9 mouse cellular contexts compared by ENCODE assay signal in the genomic region with DNA sequence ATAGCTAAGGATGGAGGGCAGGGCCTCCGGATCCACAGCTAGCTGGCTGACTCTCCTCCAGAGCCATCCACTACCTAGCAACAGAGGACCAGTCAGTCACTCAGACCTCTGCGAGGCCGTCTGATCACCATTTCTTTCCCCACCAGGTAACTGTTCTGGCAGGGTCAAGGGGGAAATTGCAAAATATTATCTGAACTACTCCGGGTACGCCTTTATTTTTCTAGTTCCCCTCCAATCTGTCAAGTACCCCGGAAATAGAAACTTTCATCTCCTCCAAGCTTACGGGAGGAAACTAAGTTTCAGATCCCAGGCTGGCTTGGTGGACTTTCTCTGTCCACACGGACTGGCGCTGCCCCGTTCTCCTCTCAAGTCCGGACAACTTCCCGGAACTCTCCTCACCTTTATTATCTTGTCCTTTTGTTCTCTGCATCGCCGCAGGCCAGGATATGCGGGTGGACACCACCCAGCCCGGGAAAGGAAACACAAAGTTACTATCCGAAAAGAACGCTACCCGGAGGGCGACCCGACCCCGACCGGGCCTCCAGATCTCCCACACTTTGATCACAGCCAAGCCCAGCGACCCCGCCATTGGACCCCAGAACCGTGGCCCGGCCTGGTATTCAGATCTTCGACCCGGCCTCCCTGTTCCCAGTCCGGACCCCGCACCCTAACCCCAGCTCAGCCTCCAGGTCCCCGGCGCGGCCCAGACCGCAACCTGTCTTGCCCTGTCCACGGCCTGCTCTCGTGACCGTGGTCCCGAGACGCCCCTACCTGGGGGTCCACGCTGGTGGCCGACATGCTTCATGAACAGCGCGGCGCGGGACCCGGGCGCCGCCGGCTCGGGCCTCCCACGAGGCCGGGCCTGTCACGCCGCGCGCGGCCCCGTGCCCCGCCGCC. TPM values are rescaled to one million over a fixed set of nuclear protein-coding genes. Genes with fewer than 3 reads are reported as not detected.
DNase-seq lines count a peak whose midpoint lies in the region; ATAC-seq and TF ChIP-seq lines count a peak whose summit lies in the region.
"Had no signal": no experiment of that assay in that cellular context is flagged by ENCODE, and none has a peak within 500 bp of the region (broad histone marks: within the 10 kb centered on the region; RNA-seq: fewer than 3 reads in every experiment).

No protein-coding gene starts in this region.

- no peak for TF ChIP-seq EP300 in heart, postnatal 0 days (IDR thresholded peaks at IDR 0.05; ENCODE audit: low read depth)

- H3K27me3 ChIP-seq in embryonic facial prominence, embryonic 11.5 days (ENCODE audit: control insufficient read depth, insufficient read depth, low read length) = no peaks in the 10 kb centered on the region
- no peaks in the 10 kb centered on the region for H3K27me3 ChIP-seq in heart, postnatal 0 days (ENCODE audit: control insufficient read depth, insufficient read depth, low read length)
- H3K27me3 ChIP-seq in liver, embryonic 11.5 days (replicated peaks; ENCODE audit: control insufficient read depth, insufficient read depth, low read length) = no peaks in the 10 kb centered on the region
- no peaks in the 10 kb centered on the region for H3K27me3 ChIP-seq in midbrain, postnatal 0 days (ENCODE audit: insufficient read depth, low read length)

- peak overlapping the region; percentile 9; the same call in 1 of the 2 replicates for H3K27ac ChIP-seq in embryonic facial prominence, embryonic 11.5 days (replicated peaks; ENCODE audit: low read depth, low read length)
- peak overlapping the region; percentile 78 for H3K27ac ChIP-seq in heart, postnatal 0 days (ENCODE audit: low read depth)
- H3K27ac ChIP-seq in liver, embryonic 11.5 days (ENCODE audit: low read depth, low read length) = peak overlapping the region; percentile 47
- H3K27ac ChIP-seq in midbrain, postnatal 0 days (ENCODE audit: low read depth, low read length) = peak overlapping the region; percentile 75

- ATAC-seq in embryonic facial prominence, embryonic 11.5 days (replicated peaks; ENCODE audit: insufficient number of reproducible peaks, low FRiP score, low TSS enrichment, low read depth) = peak; percentile 46
- ATAC-seq in heart, postnatal 0 days (ENCODE audit: insufficient read depth, low read depth) = peak; percentile 31; the same call in 1 of the 2 replicates
- ATAC-seq in liver, embryonic 11.5 days (replicated peaks; ENCODE audit: low FRiP score) = peak; percentile 11
- ATAC-seq in midbrain, postnatal 0 days (ENCODE audit: low FRiP score) = peak; percentile 68

- TF ChIP-seq CTCF in heart, postnatal 0 days (IDR thresholded peaks at IDR 0.05; ENCODE audit: low read depth) = no peak
- no peak for TF ChIP-seq CTCF in midbrain, postnatal 0 days (IDR thresholded peaks at IDR 0.05)

- under 1% methylated on average over 61 of the region's 61 CpGs for WGBS in embryonic facial prominence, embryonic 11.5 days
- WGBS in heart, postnatal 0 days = under 1% methylated on average over 61 of the region's 61 CpGs
- WGBS in liver, embryonic 11.5 days = under 1% methylated on average over 61 of the region's 61 CpGs
- under 1% methylated on average over 61 of the region's 61 CpGs for WGBS in midbrain, postnatal 0 days

- no peaks in the 10 kb centered on the region for H3K36me3 ChIP-seq in embryonic facial prominence, embryonic 11.5 days (replicated peaks; ENCODE audit: control insufficient read depth, insufficient read depth, low read depth, low read length)
- peaks cover 34% of the 10 kb centered on the region for H3K36me3 ChIP-seq in heart, postnatal 0 days (replicated peaks; ENCODE audit: control insufficient read depth, insufficient read depth, low read length)
- H3K36me3 ChIP-seq in liver, embryonic 11.5 days (ENCODE audit: control insufficient read depth, insufficient read depth, low read length) = peaks cover 20% of the 10 kb centered on the region; the same call in 1 of the 2 replicates
- peaks cover 16% of the 10 kb centered on the region for H3K36me3 ChIP-seq in midbrain, postnatal 0 days (ENCODE audit: insufficient read depth, low read length)

- peak overlapping the region; percentile 99 for H3K4me3 ChIP-seq in embryonic facial prominence, embryonic 11.5 days (ENCODE audit: low read depth, low read length)
- H3K4me3 ChIP-seq in heart, postnatal 0 days (ENCODE audit: low read depth, low read length) = peak overlapping the region; percentile 94
- peak overlapping the region; percentile 88 for H3K4me3 ChIP-seq in liver, embryonic 11.5 days (ENCODE audit: low read depth, low read length)
- H3K4me3 ChIP-seq in midbrain, postnatal 0 days (ENCODE audit: low read depth, low read length) = peak overlapping the region; percentile 78

- H3K4me1 ChIP-seq in embryonic facial prominence, embryonic 11.5 days (ENCODE audit: control insufficient read depth, insufficient read depth, low read length) = no peaks in the 10 kb centered on the region
- peaks cover 22% of the 10 kb centered on the region for H3K4me1 ChIP-seq in heart, postnatal 0 days (ENCODE audit: control insufficient read depth, insufficient read depth)
- peaks cover 16% of the 10 kb centered on the region for H3K4me1 ChIP-seq in liver, embryonic 11.5 days (replicated peaks; ENCODE audit: control insufficient read depth, insufficient read depth, low read length)
- peaks cover 6% of the 10 kb centered on the region; the same call in 1 of the 2 replicates for H3K4me1 ChIP-seq in midbrain, postnatal 0 days (ENCODE audit: insufficient read depth, low read length)

- peak overlapping the region; percentile 79 for H3K4me2 ChIP-seq in embryonic facial prominence, embryonic 11.5 days (ENCODE audit: low read depth, low read length)
- peak overlapping the region; percentile 86 for H3K4me2 ChIP-seq in heart, postnatal 0 days (ENCODE audit: low read depth, low read length)
- peak overlapping the region; percentile 70 for H3K4me2 ChIP-seq in liver, embryonic 11.5 days
- peak overlapping the region; percentile 92 for H3K4me2 ChIP-seq in midbrain, postnatal 0 days (ENCODE audit: low read depth, low read length, poor library complexity, severe bottlenecking)

- H3K9ac ChIP-seq in embryonic facial prominence, embryonic 11.5 days (replicated peaks; ENCODE audit: low read length) = peak overlapping the region; percentile 96
- peak overlapping the region; percentile 98 for H3K9ac ChIP-seq in heart, postnatal 0 days (replicated peaks; ENCODE audit: low read depth, low read length)
- peak overlapping the region; percentile 93 for H3K9ac ChIP-seq in liver, embryonic 11.5 days (ENCODE audit: low read depth, low read length)
- peak overlapping the region; percentile 95 for H3K9ac ChIP-seq in midbrain, postnatal 0 days (replicated peaks; ENCODE audit: low read length, poor library complexity, severe bottlenecking)

- H3K9me3 ChIP-seq in embryonic facial prominence, embryonic 11.5 days (replicated peaks; ENCODE audit: control insufficient read depth, low read length) = no peaks in the 10 kb centered on the region
- H3K9me3 ChIP-seq in heart, postnatal 0 days (replicated peaks; ENCODE audit: control insufficient read depth, low read length) = no peaks in the 10 kb centered on the region
- H3K9me3 ChIP-seq in liver, embryonic 11.5 days (ENCODE audit: control insufficient read depth, low read length) = no peaks in the 10 kb centered on the region
- no peaks in the 10 kb centered on the region for H3K9me3 ChIP-seq in midbrain, postnatal 0 days (ENCODE audit: low read length)

- DNase-seq in adrenal gland, adult 8-10 months = peak; percentile 29
- DNase-seq in adrenal gland, postnatal 4 days (ENCODE audit: low spot score in 2 of 2) = no peak
- peak; percentile 41 for DNase-seq in 3134 (ENCODE audit: extremely low read depth, insufficient read length, low spot score)
- peak; percentile 14 for DNase-seq in embryonic facial prominence, embryonic 11.5 days (ENCODE audit: low spot score)
- DNase-seq in heart, postnatal 0 days (ENCODE audit: low spot score) = no peak
- DNase-seq in liver, embryonic 11.5 days (ENCODE audit: low spot score) = no peak
- DNase-seq in midbrain, postnatal 0 days (ENCODE audit: low spot score) = no peak
- peak; percentile 7 for DNase-seq in thymus, postnatal 25 days

RNA-seq across cellular contexts. Expression of gene Ythdf1, which starts 0.6 kb away (rescaled TPM):
- 10 to 100 TPM; 46.5 to 59.6 (median 53.0) TPM for total RNA-seq in adrenal gland, adult 8-10 months (2022)
- total RNA-seq in adrenal gland, postnatal 4 days (2021) = 10 to 100 TPM; 58.7 to 64.4 TPM
- polyA plus RNA-seq in embryonic facial prominence, embryonic 11.5 days (2014; fragmentation: Nextera tagmentation; extraction: Ambion mirVana) = 70.4 and 84.6 TPM in 2 replicates
- total RNA-seq in heart, postnatal 0 days (2014; rRNA removed; ENCODE audit: low replicate concordance) = 15.8 and 51.0 TPM in 2 replicates
- polyA plus RNA-seq in heart, postnatal 0 days (2015; fragmentation: Nextera tagmentation; extraction: Ambion mirVana) = 27.1 and 27.7 TPM in 2 replicates
- polyA plus RNA-seq in liver, embryonic 11.5 days (2014; fragmentation: Nextera tagmentation; extraction: Ambion mirVana) = 59.2 and 64.8 TPM in 2 replicates
- 32.2 and 38.9 TPM in 2 replicates for total RNA-seq in midbrain, postnatal 0 days (2014; rRNA removed)
- polyA plus RNA-seq in midbrain, postnatal 0 days (2015; fragmentation: Nextera tagmentation; extraction: Ambion mirVana) = 50.1 and 56.6 TPM in 2 replicates

RNA-seq across cellular contexts. Expression of gene Birc7, which starts 8.7 kb away (rescaled TPM):
- total RNA-seq in adrenal gland, adult 8-10 months (2022) = not detected
- total RNA-seq in adrenal gland, postnatal 4 days (2021) = not detected
- 0.18 TPM in 2 replicates for polyA plus RNA-seq in embryonic facial prominence, embryonic 11.5 days (2014; fragmentation: Nextera tagmentation; extraction: Ambion mirVana)
- total RNA-seq in heart, postnatal 0 days (2014; rRNA removed; ENCODE audit: low replicate concordance) = 0.84 TPM in 1 of 2 replicates, not detected in the other
- 0.07 and 0.10 TPM in 2 replicates for polyA plus RNA-seq in heart, postnatal 0 days (2015; fragmentation: Nextera tagmentation; extraction: Ambion mirVana)
- not detected in 2 replicates for polyA plus RNA-seq in liver, embryonic 11.5 days (2014; fragmentation: Nextera tagmentation; extraction: Ambion mirVana)
- not detected in 2 replicates for total RNA-seq in midbrain, postnatal 0 days (2014; rRNA removed)
- 0.10 and 0.28 TPM in 2 replicates for polyA plus RNA-seq in midbrain, postnatal 0 days (2015; fragmentation: Nextera tagmentation; extraction: Ambion mirVana)
- total RNA-seq: hematopoietic stem cell, adult 5-6 weeks had no signal

RNA-seq across cellular contexts. Expression of gene Nkain4, which starts 34.3 kb away (rescaled TPM):
- 1 to 10 TPM; 6.3 to 8.5 (median 6.8) TPM for total RNA-seq in adrenal gland, adult 8-10 months (2022)
- 10 to 100 TPM in 1 of 2 experiments, 1 to 10 TPM in 1; 8.8 to 12.6 TPM for total RNA-seq in adrenal gland, postnatal 4 days (2021)
- 20.9 and 27.0 TPM in 2 replicates for polyA plus RNA-seq in embryonic facial prominence, embryonic 11.5 days (2014; fragmentation: Nextera tagmentation; extraction: Ambion mirVana)
- total RNA-seq in heart, postnatal 0 days (2014; rRNA removed; ENCODE audit: low replicate concordance) = 8.6 and 9.8 TPM in 2 replicates
- 27.6 and 29.6 TPM in 2 replicates for polyA plus RNA-seq in heart, postnatal 0 days (2015; fragmentation: Nextera tagmentation; extraction: Ambion mirVana)
- polyA plus RNA-seq in liver, embryonic 11.5 days (2014; fragmentation: Nextera tagmentation; extraction: Ambion mirVana) = 5.3 and 6.8 TPM in 2 replicates
- total RNA-seq in midbrain, postnatal 0 days (2014; rRNA removed) = 40.4 and 59.5 TPM in 2 replicates
- polyA plus RNA-seq in midbrain, postnatal 0 days (2015; fragmentation: Nextera tagmentation; extraction: Ambion mirVana) = 95.5 and 111 TPM in 2 replicates
- total RNA-seq: hematopoietic stem cell, adult 5-6 weeks had no signal

RNA-seq across cellular contexts. Expression of gene Arfgap1, which starts 46.9 kb away (rescaled TPM):
- total RNA-seq in adrenal gland, adult 8-10 months (2022) = 10 to 100 TPM; 50.9 to 76.4 (median 62.9) TPM
- 10 to 100 TPM; 87.0 to 93.3 TPM for total RNA-seq in adrenal gland, postnatal 4 days (2021)
- polyA plus RNA-seq in embryonic facial prominence, embryonic 11.5 days (2014; fragmentation: Nextera tagmentation; extraction: Ambion mirVana) = 43.2 and 54.4 TPM in 2 replicates
- total RNA-seq in heart, postnatal 0 days (2014; rRNA removed; ENCODE audit: low replicate concordance) = 40.9 and 58.7 TPM in 2 replicates
- 51.0 and 51.4 TPM in 2 replicates for polyA plus RNA-seq in heart, postnatal 0 days (2015; fragmentation: Nextera tagmentation; extraction: Ambion mirVana)
- 57.6 and 62.4 TPM in 2 replicates for polyA plus RNA-seq in liver, embryonic 11.5 days (2014; fragmentation: Nextera tagmentation; extraction: Ambion mirVana)
- total RNA-seq in midbrain, postnatal 0 days (2014; rRNA removed) = 94.1 and 123 TPM in 2 replicates
- 124 and 132 TPM in 2 replicates for polyA plus RNA-seq in midbrain, postnatal 0 days (2015; fragmentation: Nextera tagmentation; extraction: Ambion mirVana)

Comparison
In these comparisons a context has a peak if more than half of its experiments do, and no peak if none do; other contexts are left out.
1. DNase-seq: peak in adrenal gland, adult 8-10 months (single experiment), 3134 (single experiment), embryonic facial prominence, embryonic 11.5 days (single experiment) and thymus, postnatal 25 days (single experiment); none in adrenal gland, postnatal 4 days (0 of 2), heart, postnatal 0 days (single experiment), liver, embryonic 11.5 days (single experiment) and midbrain, postnatal 0 days (single experiment).
2. ATAC-seq: peak in every context shown above with its lines; median percentile 68 in midbrain, postnatal 0 days; 46 in embryonic facial prominence, embryonic 11.5 days; 31 in heart, postnatal 0 days; 11 in liver, embryonic 11.5 days.
3. H3K27ac ChIP-seq: peak in every context shown above with its lines; median percentile 78 in heart, postnatal 0 days; 75 in midbrain, postnatal 0 days; 47 in liver, embryonic 11.5 days; 9 in embryonic facial prominence, embryonic 11.5 days.
4. Peak in every context shown above with its lines, with median percentiles within 50 percentile points of each other: H3K4me2 ChIP-seq, H3K4me3 ChIP-seq and H3K9ac ChIP-seq.